Mouse (Mus musculus) mesoderm, embryonic 11.5 days (tissue): ENCODE data around the gene Pax5.

Source experiments
- DNase-seq: peaks from one replicate; pipeline ENCODE4 v3.0.0-alpha.2; 2012; ENCODE audit warnings: low read depth, low spot score

The Pax5 gene

GRCm38 (mm10) chr4:44597965-44598364, 112.3 kb downstream of the Pax5 start:
- no peak for DNase-seq

GRCm38 (mm10) chr4:44593091-44593490, 117.2 kb downstream of the Pax5 start:
- no peak for DNase-seq

GRCm38 (mm10) chr4:44582687-44583086, 127.6 kb downstream of the Pax5 start:
- DNase-seq = no peak

- DNase-seq = peak; percentile 65
These were observed 131.7 kb downstream of the Pax5 start for GRCm38 (mm10) chr4:44578591-44578990.

- DNase-seq = peak; percentile 54
These were observed 133.0 kb downstream of the Pax5 start for GRCm38 (mm10) chr4:44577293-44577692.

GRCm38 (mm10) chr4:44576786-44577185, 133.5 kb downstream of the Pax5 start:
- no peak for DNase-seq

GRCm38 (mm10) chr4:44573017-44573416, 137.3 kb downstream of the Pax5 start:
- no peak for DNase-seq

- DNase-seq = no peak
These were observed 137.9 kb downstream of the Pax5 start for GRCm38 (mm10) chr4:44572373-44572772.

- DNase-seq = no peak
These were observed 141.1 kb downstream of the Pax5 start for GRCm38 (mm10) chr4:44569138-44569537.

GRCm38 (mm10) chr4:44568666-44569065, 141.6 kb downstream of the Pax5 start:
- DNase-seq = no peak

- no peak for DNase-seq
These were observed 143.9 kb downstream of the Pax5 start for GRCm38 (mm10) chr4:44566401-44566800.

- DNase-seq = no peak
These were observed 144.9 kb downstream of the Pax5 start for GRCm38 (mm10) chr4:44565126-44566082.

- DNase-seq = peak; percentile 84
These were observed 145.7 kb downstream of the Pax5 start for GRCm38 (mm10) chr4:44564602-44565001.

GRCm38 (mm10) chr4:44560956-44561355, 149.3 kb downstream of the Pax5 start:
- peak; percentile 48 for DNase-seq

- peak; percentile 23 for DNase-seq
These were observed 151.7 kb downstream of the Pax5 start for GRCm38 (mm10) chr4:44558564-44558955.

GRCm38 (mm10) chr4:44557815-44558563, 152.3 kb downstream of the Pax5 start:
- DNase-seq = peak; percentile 90

- no peak for DNase-seq
These were observed 153.6 kb downstream of the Pax5 start for GRCm38 (mm10) chr4:44556586-44557281.

GRCm38 (mm10) chr4:44555576-44555975, 154.7 kb downstream of the Pax5 start:
- no peak for DNase-seq

- no peak for DNase-seq
These were observed 158.8 kb downstream of the Pax5 start for GRCm38 (mm10) chr4:44551470-44551869.

- no peak for DNase-seq
These were observed 161.3 kb downstream of the Pax5 start for GRCm38 (mm10) chr4:44549029-44549428.

- no peak for DNase-seq
These were observed 164.6 kb downstream of the Pax5 start for GRCm38 (mm10) chr4:44545669-44546068.

GRCm38 (mm10) chr4:44544495-44544894, 165.8 kb downstream of the Pax5 start:
- no peak for DNase-seq
